Mouse (Mus musculus) thymus, postnatal 4 days (tissue): ENCODE results near the gene E130116L18Rik.
A peak's percentile ranks its signal among the peaks of the same experiment; 100 is the strongest.
"Not testable (repeated sequence)": the region's sequence is repeated elsewhere in the genome, so short reads cannot be mapped to it uniquely, and the experiment has no call there.

Experiments used
- DNase-seq: peaks from one replicate; pipeline ENCODE4 v3.0.0; 2021

The E130116L18Rik gene

DNA sequence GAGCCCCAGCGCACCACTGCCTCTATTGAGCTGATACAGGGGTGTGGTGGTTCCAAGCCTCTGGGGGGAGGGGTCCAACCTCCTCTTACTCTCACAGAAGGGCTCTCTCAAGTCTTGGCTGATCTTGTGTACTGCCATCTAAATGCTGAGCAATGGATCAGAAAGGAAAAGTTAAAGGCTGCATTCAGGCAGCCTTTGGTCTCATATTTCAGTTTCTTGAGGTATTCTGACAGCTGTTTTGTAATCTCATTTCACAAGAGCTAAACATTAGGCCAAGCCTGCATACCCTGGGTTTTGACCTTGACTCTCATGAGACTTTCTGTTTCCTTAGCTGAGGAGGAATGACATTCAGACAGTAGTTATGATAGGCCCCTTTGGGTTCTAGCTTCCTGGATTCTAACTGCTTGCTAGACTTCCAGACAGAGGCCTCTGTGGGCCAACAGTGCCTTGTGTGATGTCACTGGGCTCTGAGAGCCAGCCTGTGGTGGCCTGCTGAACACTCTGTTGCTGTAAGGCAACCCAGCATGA lies 41.9 kb downstream of the E130116L18Rik start, which contains the start of gene Galntl5:
Gene Galntl5, plus strand, starts transcription at position 457 of the 528 bp plus-strand sequence.
- DNase-seq = no peak

DNA sequence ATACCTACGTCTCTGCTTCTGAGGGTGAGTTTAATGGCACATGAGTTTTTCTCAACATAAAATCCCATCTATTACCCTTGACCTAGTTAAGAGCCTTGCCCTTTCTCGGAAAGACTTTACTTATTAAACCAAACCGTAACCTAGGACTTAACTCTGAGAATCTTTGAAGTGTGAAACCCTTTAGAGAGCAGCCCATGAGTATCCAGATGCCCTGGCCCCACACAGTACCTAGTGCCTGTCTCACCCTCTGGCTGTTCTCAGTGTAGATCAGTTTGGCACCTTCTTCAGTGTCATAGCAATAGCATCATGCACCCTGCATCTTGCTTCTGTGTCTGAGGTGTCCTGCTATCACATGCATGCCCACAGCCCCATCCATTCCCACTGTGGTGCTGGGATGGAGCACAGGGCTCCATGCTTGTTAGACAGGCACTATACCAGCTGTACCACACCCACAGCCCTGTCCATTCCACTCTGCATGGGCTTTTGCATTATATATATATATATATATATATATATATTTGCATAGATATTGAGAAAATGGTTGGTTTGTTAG lies 42.9 kb downstream of the E130116L18Rik start:
- DNase-seq = no peak

DNA sequence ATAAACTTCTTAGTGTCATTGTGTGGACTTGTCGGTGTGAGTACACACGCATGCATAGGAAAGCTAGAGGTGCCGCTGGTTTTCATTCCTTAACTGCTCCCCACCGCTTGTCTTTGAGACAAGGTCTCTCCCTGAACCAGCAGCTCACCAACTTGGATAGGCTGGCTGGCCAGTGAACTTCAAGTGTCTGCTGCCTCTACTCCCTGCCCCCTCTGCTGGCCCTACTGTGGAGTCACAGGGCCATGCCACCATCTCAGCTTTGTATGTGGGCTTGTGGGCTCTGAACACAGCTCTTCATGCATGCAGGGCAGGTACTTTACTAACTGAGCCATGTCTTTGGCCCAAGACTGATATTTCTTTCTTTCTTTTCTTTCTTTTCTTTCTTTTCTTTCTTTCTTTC lies 43.7 kb downstream of the E130116L18Rik start:
- peak; percentile 26 for DNase-seq

DNA sequence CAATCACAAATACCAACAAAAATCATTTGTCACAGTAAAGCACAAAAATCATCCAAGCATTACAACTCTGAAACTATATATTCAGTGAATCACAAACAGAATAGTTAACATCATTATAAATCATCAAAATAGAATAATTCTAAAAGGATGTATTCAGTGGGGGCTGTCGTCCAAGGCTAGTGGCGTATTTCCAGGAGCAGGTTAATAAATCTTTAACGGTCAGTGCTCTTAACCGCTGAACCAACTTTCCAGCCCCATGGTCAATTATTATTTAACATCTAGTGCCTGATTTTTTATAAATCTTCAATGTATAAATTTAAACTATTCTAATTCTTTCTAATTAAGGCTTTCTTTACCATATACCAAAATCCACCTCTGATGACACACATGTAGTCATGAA lies 44.4 kb downstream of the E130116L18Rik start:
- not testable (repeated sequence) for DNase-seq

DNA sequence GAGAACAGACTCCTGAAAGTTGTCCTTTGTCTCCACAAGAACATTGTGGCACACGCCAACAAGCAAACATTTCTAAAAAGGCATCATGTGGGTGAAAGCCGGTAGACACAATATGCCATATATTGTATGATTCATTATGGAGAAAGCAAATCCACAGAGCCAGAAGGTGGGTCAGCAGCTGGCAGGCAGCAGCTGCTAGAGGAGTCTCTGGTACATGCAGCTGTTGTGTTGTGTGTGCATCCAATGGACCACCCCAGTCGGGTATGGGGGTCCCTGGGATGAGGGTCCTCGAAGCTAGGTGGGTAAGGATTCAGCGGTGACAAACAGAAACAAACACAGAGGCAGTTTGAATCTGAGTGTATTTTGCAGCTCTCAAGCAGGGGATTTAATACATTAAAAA lies 45.0 kb downstream of the E130116L18Rik start:
- DNase-seq = not testable (repeated sequence)
